Mouse (Mus musculus) kidney, postnatal 0 days (tissue): ENCODE measurements around the gene Irs2. TPM values are rescaled to one million over a fixed set of nuclear protein-coding genes. Genes with fewer than 3 reads are reported as not detected.

Source experiments
- ATAC-seq: fragments of 200-750 bp; cut with Nextera tagmentation; replicated peaks from 2 replicates; pipeline ENCODE4 v1.8.0; 2017; ENCODE audit warnings: low read depth, moderate number of reproducible peaks, moderate TSS enrichment, moderate library complexity; ENCODE audit not compliant: low FRiP score
- DNase-seq: peaks from one replicate; pipeline ENCODE4 v3.0.0-alpha.2; 2016; ENCODE audit warnings: low spot score
- H3K27ac ChIP-seq: fragments of 300-500 bp; sonication (generic); 2 replicates; pipeline ENCODE4 v1.5.1; 2014; ENCODE audit warnings: mild to moderate bottlenecking
- H3K27me3 ChIP-seq: fragments of 300-500 bp; sonication (generic); 2 replicates; pipeline ENCODE4 v1.6.1; 2014; ENCODE audit warnings: low read length, mixed read lengths; ENCODE audit not compliant: insufficient read depth
- H3K36me3 ChIP-seq: fragments of 300-500 bp; sonication (generic); 2 replicates; pipeline ENCODE4 v1.6.1; 2014; ENCODE audit warnings: low read length, mixed read lengths; ENCODE audit not compliant: insufficient read depth
- H3K4me1 ChIP-seq: fragments of 300-500 bp; sonication (generic); replicated peaks from 2 replicates; pipeline ENCODE4 v1.6.1; 2014; ENCODE audit warnings: antibody characterized with exemption, low read length, mixed read lengths; ENCODE audit not compliant: insufficient read depth
- H3K4me2 ChIP-seq: fragments of 300-500 bp; sonication (generic); 2 replicates; pipeline ENCODE4 v1.6.1; 2014; ENCODE audit warnings: mild to moderate bottlenecking, low read length, moderate library complexity, mixed read lengths
- H3K4me3 ChIP-seq: fragments of 300-500 bp; sonication (generic); replicated peaks from 2 replicates; pipeline ENCODE4 v1.5.1; 2014; ENCODE audit warnings: low read depth, low read length
- H3K9ac ChIP-seq: fragments of 300-500 bp; sonication (generic); 2 replicates; pipeline ENCODE4 v1.6.1; 2014; ENCODE audit warnings: low read depth, low read length
- H3K9me3 ChIP-seq: fragments of 300-500 bp; sonication (generic); replicated peaks from 2 replicates; pipeline ENCODE4 v1.6.1; 2016; ENCODE audit warnings: low read length, inconsistent platforms, mixed read lengths
- CTCF ChIP-seq: IDR thresholded peaks from 2 replicates; pipeline ENCODE4 v1.5.1; 2016; ENCODE audit warnings: antibody characterized with exemption, low read depth, mild to moderate bottlenecking, moderate library complexity
- WGBS: fragments of 180-500 bp; shearing (Covaris S2); extraction: QIAGEN DNeasy Blood & Tissue Kit; methylation state at CpG from one replicate; pipeline ENCODE4 v1.1.7; 2014; 5-methylcytosine and 5-hydroxymethylcytosine counted together
- polyA plus RNA-seq: library from polyadenylated mRNA; unstranded; fragments of >200 nt; fragmentation: Nextera tagmentation; extraction: Ambion mirVana; gene quantifications from 2 replicates; pipeline ENCODE4 v1.2.1, GENCODE M21; 2015

The Irs2 gene
- polyA plus RNA-seq, 1 experiment from 2014 or later = 8.5 TPM

GRCm38 (mm10) chr8:10985064-10985463 is 23.2 kb downstream of the Irs2 start:
- WGBS = 76% methylated on average over 7 of the region's 7 CpGs
- Histone ChIP-seq H3K4me3 (no peak overlapping the region), H3K4me2 (no peak overlapping the region), H3K9ac (no peak overlapping the region), H3K27me3 (no peaks in the 10 kb centered on the region), H3K4me1 (no peaks in the 10 kb centered on the region), H3K9me3 (no peaks in the 10 kb centered on the region), H3K27ac (no peak overlapping the region), H3K36me3 (peaks cover 16% of the 10 kb centered on the region)
- TF ChIP-seq CTCF = no peak
- DNase-seq (no peak), ATAC-seq (no peak)

GRCm38 (mm10) chr8:10980876-10981275 is 27.4 kb downstream of the Irs2 start:
- H3K9ac ChIP-seq = no peak overlapping the region
- no peak for TF ChIP-seq CTCF
- no peak overlapping the region for H3K4me3 ChIP-seq
- no peak overlapping the region for H3K4me2 ChIP-seq
- peaks cover 8% of the 10 kb centered on the region for H3K36me3 ChIP-seq
- no peak overlapping the region for H3K27ac ChIP-seq
- H3K9me3 ChIP-seq = no peaks in the 10 kb centered on the region
- ATAC-seq = no peak
- H3K4me1 ChIP-seq = peaks cover 14% of the 10 kb centered on the region; the same call in 1 of the 2 replicates
- no peak for DNase-seq
- H3K27me3 ChIP-seq = no peaks in the 10 kb centered on the region
- 84% methylated on average over 6 of the region's 6 CpGs for WGBS

- ATAC-seq (no peak), DNase-seq (no peak)
- Histone ChIP-seq H3K27me3 (no peaks in the 10 kb centered on the region), H3K4me1 (peaks cover 16% of the 10 kb centered on the region; the same call in 1 of the 2 replicates), H3K4me2 (no peak overlapping the region), H3K9ac (no peak overlapping the region), H3K9me3 (no peaks in the 10 kb centered on the region), H3K27ac (no peak overlapping the region), H3K4me3 (no peak overlapping the region), H3K36me3 (peaks cover under 1% of the 10 kb centered on the region; the same call in 1 of the 2 replicates)
- WGBS = 38% methylated on average over 7 of the region's 7 CpGs
- no peak; the same call in 1 of the 2 replicates for TF ChIP-seq CTCF
Observed at GRCm38 (mm10) chr8:10979916-10980315, 28.3 kb downstream of the Irs2 start.

DNA sequence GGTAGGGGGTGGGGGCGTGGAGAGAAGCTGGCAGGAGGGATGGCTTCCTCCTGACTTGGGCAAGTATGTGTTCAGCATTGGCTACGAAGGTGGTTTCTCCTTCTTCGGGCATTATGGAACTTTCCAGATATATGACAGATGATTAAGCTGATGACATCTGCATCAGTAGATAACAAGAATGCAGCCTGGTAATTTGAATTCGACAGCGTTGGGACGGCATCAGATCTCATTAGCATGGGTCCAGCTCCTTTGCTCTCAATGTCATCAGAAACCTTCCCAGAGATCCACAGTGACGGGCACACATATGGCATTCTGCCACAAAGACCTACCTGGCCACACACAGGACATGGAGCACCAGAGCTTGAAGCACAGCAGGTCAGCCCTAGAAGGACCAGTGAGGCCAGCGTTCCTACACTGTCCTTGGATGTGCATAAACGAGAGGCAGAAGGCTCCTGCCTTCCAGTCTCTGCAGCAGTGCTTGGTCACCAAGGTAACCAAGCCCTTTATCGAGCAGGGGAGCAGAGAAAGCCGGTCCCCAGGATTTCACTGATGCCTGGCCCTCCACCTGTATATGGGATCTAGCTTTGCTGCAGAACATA is 29.0 kb downstream of the Irs2 start:
- Histone ChIP-seq H3K9ac (no peak overlapping the region), H3K9me3 (no peaks in the 10 kb centered on the region), H3K36me3 (no peaks in the 10 kb centered on the region), H3K27me3 (no peaks in the 10 kb centered on the region), H3K4me1 (peaks cover 19% of the 10 kb centered on the region; the same call in 1 of the 2 replicates), H3K4me2 (no peak overlapping the region), H3K27ac (no peak overlapping the region), H3K4me3 (no peak overlapping the region)
- ATAC-seq (no peak), DNase-seq (no peak)
- no peak for TF ChIP-seq CTCF
- WGBS = 67% methylated on average over 11 of the region's 11 CpGs

DNA sequence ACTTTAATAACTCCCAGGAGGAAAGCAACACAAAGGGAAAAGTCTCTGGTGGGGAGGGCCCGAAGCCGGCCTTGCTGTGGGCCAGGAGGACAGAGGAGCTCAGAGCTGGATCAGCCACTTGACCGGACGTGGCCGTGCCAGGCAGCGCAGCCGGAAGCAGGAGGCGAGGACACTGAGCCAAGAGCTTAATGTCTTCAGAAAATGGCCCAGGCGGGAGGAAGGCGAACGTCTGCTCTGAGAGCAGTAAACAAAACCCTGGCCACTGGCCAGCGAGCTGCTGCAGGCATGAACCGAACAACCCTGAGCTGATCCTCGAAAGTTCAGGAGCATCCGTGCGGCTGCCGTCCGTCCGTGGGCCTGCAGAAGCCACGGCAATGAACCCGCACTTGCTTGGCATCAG is 29.9 kb downstream of the Irs2 start:
- 38% methylated on average over 21 of the region's 21 CpGs for WGBS

DNA sequence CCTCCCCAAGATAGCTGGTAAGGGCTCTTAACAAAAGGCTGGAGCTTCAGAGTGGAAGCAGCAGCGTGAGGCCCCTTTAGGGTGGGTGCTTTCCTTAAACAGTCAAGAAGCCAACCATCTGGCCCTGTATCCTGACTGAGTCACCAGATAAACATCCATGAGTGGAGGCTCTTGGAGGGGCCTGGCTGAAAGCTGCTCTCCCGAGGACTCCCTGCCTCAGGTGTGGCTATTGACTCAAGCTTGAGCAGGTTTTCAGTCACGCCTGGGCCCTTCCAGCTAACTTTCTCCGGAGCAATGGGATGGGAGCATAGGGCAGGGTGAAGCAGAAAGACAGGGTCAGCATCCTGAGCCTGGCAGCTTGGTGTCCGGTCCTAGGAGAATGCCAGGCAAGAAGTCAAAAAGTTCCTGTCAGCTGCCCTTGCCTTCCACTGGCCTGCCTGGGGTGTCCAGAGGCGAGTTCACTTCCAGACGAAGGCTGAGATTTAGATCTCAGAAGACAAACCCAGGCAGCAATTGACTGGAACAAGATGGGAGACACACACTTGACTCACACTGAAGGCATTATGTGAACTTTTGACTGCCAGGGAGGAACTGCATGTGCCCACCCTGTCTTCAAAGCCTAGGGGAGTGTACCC is 30.4 kb downstream of the Irs2 start:
- no peak overlapping the region for H3K4me3 ChIP-seq
- DNase-seq (peak; percentile 85), ATAC-seq (peak; percentile 29)
- no peaks in the 10 kb centered on the region for H3K9me3 ChIP-seq
- no peaks in the 10 kb centered on the region for H3K27me3 ChIP-seq
- H3K4me2 ChIP-seq = no peak overlapping the region
- 26% methylated on average over 7 of the region's 7 CpGs for WGBS
- no peaks in the 10 kb centered on the region for H3K36me3 ChIP-seq
- peak overlapping the region; percentile 70 for H3K27ac ChIP-seq
- no peak for TF ChIP-seq CTCF
- peaks cover 23% of the 10 kb centered on the region for H3K4me1 ChIP-seq
- H3K9ac ChIP-seq = no peak overlapping the region

More for the DNA sequence above, 29.9 kb downstream of the Irs2 start:
- DNase-seq = peak; percentile 71
- no peak overlapping the region for H3K4me3 ChIP-seq
- no peaks in the 10 kb centered on the region for H3K27me3 ChIP-seq
- no peak overlapping the region for H3K4me2 ChIP-seq
- TF ChIP-seq CTCF = no peak
- H3K9me3 ChIP-seq = no peaks in the 10 kb centered on the region
- no peaks in the 10 kb centered on the region for H3K36me3 ChIP-seq
- ATAC-seq = no peak; the same call in 1 of the 2 replicates
- peaks cover 19% of the 10 kb centered on the region; the same call in 1 of the 2 replicates for H3K4me1 ChIP-seq
- H3K27ac ChIP-seq = peak overlapping the region; percentile 70
- no peak overlapping the region for H3K9ac ChIP-seq
